Mouse (Mus musculus) lung, postnatal 0 days (tissue): ENCODE data around the gene 2200002D01Rik.

Source experiments
- CTCF ChIP-seq: IDR thresholded peaks from 2 replicates; pipeline ENCODE4 v1.5.1; 2016; ENCODE audit warnings: antibody characterized with exemption, mild to moderate bottlenecking
- EP300 ChIP-seq: IDR thresholded peaks from 2 replicates; pipeline ENCODE4 v1.6.1; 2016; ENCODE audit warnings: antibody characterized with exemption, mild to moderate bottlenecking, control low read depth

DNA sequence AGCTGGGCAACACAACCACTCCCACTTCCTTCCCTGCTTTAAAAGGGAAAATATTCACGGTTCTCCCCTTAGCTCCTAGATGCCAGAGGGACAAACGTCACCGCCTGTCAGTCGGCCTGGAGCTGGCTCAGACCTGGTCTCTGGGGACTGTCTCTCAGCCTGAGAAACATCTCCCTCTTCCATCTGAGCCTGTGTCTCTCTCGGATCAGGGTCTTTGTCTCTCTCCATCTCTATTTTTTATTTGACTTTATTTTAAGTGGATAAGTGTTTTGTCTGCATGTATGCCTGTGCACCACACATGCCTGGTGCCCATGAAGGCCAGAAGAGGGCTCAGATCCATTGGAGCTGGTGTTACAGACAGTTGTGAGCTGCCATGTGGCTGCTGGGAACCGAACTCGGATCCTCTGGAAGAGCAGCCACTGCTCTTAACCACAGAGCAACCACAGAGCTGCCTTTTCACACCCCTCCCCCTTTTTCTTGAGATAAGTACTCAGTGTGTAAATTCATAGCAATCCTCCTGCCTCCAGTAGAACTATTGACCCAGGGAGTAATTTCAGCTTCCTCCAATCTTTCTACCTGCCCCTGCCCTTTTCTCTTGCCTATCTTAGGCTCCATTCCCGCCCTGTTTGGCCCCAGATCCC lies 44.3 kb upstream of the 2200002D01Rik start:
- TF ChIP-seq CTCF (0 out of 2 replicates have a peak, but pooled peaks have one; percentile 15), EP300 (no peak)
